Mouse (Mus musculus) G1E (cell line): ENCODE results near the gene Pdzd7. TPM values are rescaled to one million over a fixed set of nuclear protein-coding genes. Genes with fewer than 3 reads are reported as not detected.

ENCODE experiments used
- ATAC-seq: 2 replicates; pipeline ENCODE4 v1.8.0; 2016; ENCODE audit warnings: mild to moderate bottlenecking; ENCODE audit not compliant: insufficient number of reproducible peaks, poor library complexity, low FRiP score, severe bottlenecking; ENCODE audit errors: extremely low read depth
- DNase-seq: peaks from one replicate; pipeline ENCODE4 v3.0.0; 2012; ENCODE audit warnings: low spot score
- H3K27me3 ChIP-seq: 2 replicates; pipeline ENCODE4 v1.6.1; 2012; ENCODE audit warnings: mild to moderate bottlenecking, low read length, inconsistent platforms; ENCODE audit not compliant: insufficient read depth
- H3K36me3 ChIP-seq: replicated peaks from 2 replicates; pipeline ENCODE3; 2012; ENCODE audit warnings: mild to moderate bottlenecking, inconsistent platforms
- H3K4me1 ChIP-seq: 2 replicates; pipeline ENCODE4 v1.6.1; 2012; ENCODE audit warnings: low read depth, low read length, inconsistent platforms, mixed read lengths; ENCODE audit not compliant: insufficient read depth
- H3K4me3 ChIP-seq: 2 replicates; pipeline ENCODE4 v1.5.1; 2012; ENCODE audit warnings: low read depth, mild to moderate bottlenecking, inconsistent platforms, low read length, moderate library complexity, mixed read lengths
- H3K9me3 ChIP-seq: replicated peaks from 2 replicates; pipeline ENCODE4 v1.6.1; 2012; ENCODE audit warnings: inconsistent platforms
- CTCF ChIP-seq: IDR thresholded peaks from 2 replicates; pipeline ENCODE4 v1.5.1; 2012; ENCODE audit warnings: low read depth, low read length, inconsistent platforms, mixed read lengths
- GATA1 ChIP-seq: IDR thresholded peaks from 2 replicates; pipeline ENCODE4 v1.6.1; 2012; ENCODE audit warnings: borderline replicate concordance, low read length, inconsistent platforms, mixed read lengths
- GATA2 ChIP-seq: IDR thresholded peaks from 2 replicates; pipeline ENCODE4 v1.6.1; 2012; ENCODE audit warnings: low read depth, low read length, inconsistent platforms, borderline replicate concordance
- POLR2AphosphoS5 ChIP-seq: IDR thresholded peaks from 2 replicates; pipeline ENCODE4 v1.6.1; 2012; ENCODE audit warnings: low read depth, low read length, inconsistent platforms; ENCODE audit not compliant: insufficient replicate concordance
- TAL1 ChIP-seq: conservative IDR thresholded peaks from 2 replicates; pipeline ENCODE4 v1.6.1; 2012; ENCODE audit warnings: low read depth, low read length, inconsistent platforms, mixed read lengths
- polyA plus RNA-seq: library from polyadenylated mRNA; stranded (reverse); fragments of >175 nt; gene quantifications from 2 replicates; pipeline ENCODE4 v1.2.3, GENCODE M21; 2012
- total RNA-seq, 2 experiments: library from RNA; stranded (forward) in 1 of 2; stranded (reverse) in 1 of 2; fragments of 200-1000 nt in 1 of 2; fragments of >200 nt in 1 of 2; fragmentation: Nextera tagmentation in 1 of 2; gene quantifications; 2 replicates each; pipeline ENCODE4 v1.2.3; 2014 to 2017

The Pdzd7 gene
- total and polyA plus RNA-seq, 3 experiments: 0.04 to 0.05 TPM; not detected in 1

- H3K27me3 ChIP-seq: peaks cover 52% of the 10 kb centered on the region
- TF ChIP-seq GATA1: no peak
- no peak for TF ChIP-seq CTCF
- TF ChIP-seq POLR2AphosphoS5: no peak
- no peak for TF ChIP-seq TAL1
- no peak for TF ChIP-seq GATA2
- DNase-seq (no peak), ATAC-seq (no peak)
- peaks cover 34% of the 10 kb centered on the region for H3K4me1 ChIP-seq
- H3K4me3 ChIP-seq: no peak overlapping the region
- H3K36me3 ChIP-seq: peaks cover 10% of the 10 kb centered on the region
- no peaks in the 10 kb centered on the region for H3K9me3 ChIP-seq
Observed at GRCm38 (mm10) chr19:44988321-44988720, 57.2 kb downstream of the Pdzd7 start.

- peaks cover 34% of the 10 kb centered on the region for H3K4me1 ChIP-seq
- H3K4me3 ChIP-seq: no peak overlapping the region
- H3K9me3 ChIP-seq: no peaks in the 10 kb centered on the region
- H3K36me3 ChIP-seq: peaks cover 13% of the 10 kb centered on the region
- TF ChIP-seq POLR2AphosphoS5: no peak
- TF ChIP-seq TAL1: no peak
- TF ChIP-seq CTCF: no peak
- no peak for TF ChIP-seq GATA1
- no peak for TF ChIP-seq GATA2
- H3K27me3 ChIP-seq: peaks cover 49% of the 10 kb centered on the region
- DNase-seq: no peak
- no peak for ATAC-seq
Observed at GRCm38 (mm10) chr19:44987851-44988250, 57.7 kb downstream of the Pdzd7 start.

DNA sequence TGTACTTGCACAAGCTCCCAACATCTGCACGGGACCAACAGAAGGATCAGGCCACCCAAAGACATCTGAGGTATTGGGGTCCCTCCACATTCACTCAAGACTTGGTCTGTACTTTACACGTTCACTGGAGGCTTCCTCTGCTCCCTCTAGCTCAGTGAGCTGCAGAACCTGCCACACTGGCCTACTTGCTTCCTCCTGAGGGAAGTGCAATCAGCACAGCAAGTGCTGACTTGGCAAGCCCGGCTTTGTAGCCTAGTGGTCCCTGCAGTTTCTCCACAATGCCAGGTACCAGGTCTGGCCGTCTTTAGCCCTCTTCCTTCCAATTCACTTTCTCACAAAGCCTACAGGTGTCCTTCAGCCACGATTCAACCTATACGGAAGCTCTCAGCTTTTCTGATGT, 58.5 kb downstream of the Pdzd7 start:
- DNase-seq: no peak
- no peak for TF ChIP-seq GATA1
- TF ChIP-seq GATA2: no peak
- no peak for TF ChIP-seq CTCF
- TF ChIP-seq POLR2AphosphoS5: no peak
- no peak for TF ChIP-seq TAL1
- Histone ChIP-seq H3K4me3 (no peak overlapping the region), H3K9me3 (no peaks in the 10 kb centered on the region), H3K36me3 (peaks cover 18% of the 10 kb centered on the region), H3K4me1 (peaks cover 34% of the 10 kb centered on the region), H3K27me3 (peaks cover 40% of the 10 kb centered on the region)
- no peak for ATAC-seq

DNA sequence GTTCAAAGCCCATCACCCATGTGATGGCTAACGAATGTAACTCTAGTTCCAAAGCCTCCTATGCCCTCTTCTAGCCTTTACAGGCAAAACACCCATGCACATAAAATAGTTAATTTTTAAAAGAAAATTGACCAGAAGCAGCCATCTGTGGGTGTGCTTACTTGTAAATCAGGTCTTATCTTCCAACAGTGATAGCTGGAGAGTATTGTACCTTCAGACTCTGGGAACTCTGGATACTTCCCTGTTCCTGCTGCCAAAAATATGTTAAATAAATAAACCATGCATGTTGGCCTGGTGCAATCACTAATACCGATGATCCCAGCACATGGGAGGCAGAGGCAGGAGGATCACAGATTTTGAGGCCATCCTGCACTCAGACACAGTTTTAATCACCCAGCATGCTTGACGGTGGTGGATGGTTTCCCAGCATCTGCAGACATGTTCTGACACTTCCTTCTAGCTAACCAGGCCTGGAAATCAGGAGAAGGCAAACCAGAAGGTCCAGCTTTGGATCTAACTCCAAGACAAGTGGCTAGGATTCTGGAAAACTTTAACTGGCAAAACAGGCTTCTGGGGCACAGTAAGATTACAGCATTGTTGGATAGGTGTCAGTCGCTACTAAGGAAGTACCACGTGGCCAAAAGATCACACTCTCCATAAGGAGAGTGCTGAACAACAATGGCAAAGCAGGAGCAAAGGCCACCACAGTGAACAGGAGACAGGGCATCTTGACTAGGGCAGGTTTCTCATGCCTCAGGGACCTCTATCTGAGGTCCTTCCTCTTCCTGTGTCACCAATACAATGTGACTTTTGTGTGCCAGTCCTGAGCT, 60.1 kb downstream of the Pdzd7 start:
- Histone ChIP-seq H3K9me3 (no peaks in the 10 kb centered on the region), H3K4me1 (peaks cover 34% of the 10 kb centered on the region), H3K4me3 (no peak overlapping the region), H3K36me3 (peaks cover 33% of the 10 kb centered on the region), H3K27me3 (peaks cover 25% of the 10 kb centered on the region)
- ATAC-seq: no peak
- TF ChIP-seq GATA2: no peak
- TF ChIP-seq CTCF: no peak
- no peak for TF ChIP-seq TAL1
- TF ChIP-seq GATA1: no peak
- no peak for TF ChIP-seq POLR2AphosphoS5
- DNase-seq: no peak

GRCm38 (mm10) chr19:44984420-44984819, 61.1 kb downstream of the Pdzd7 start:
- DNase-seq: no peak
- H3K4me1 ChIP-seq: peaks cover 25% of the 10 kb centered on the region
- H3K9me3 ChIP-seq: no peaks in the 10 kb centered on the region
- H3K36me3 ChIP-seq: peaks cover 42% of the 10 kb centered on the region
- no peak overlapping the region for H3K4me3 ChIP-seq
- ATAC-seq: no peak
- TF ChIP-seq GATA1 (no peak), POLR2AphosphoS5 (no peak), TAL1 (no peak), CTCF (no peak), GATA2 (no peak)
- peaks cover 16% of the 10 kb centered on the region for H3K27me3 ChIP-seq

GRCm38 (mm10) chr19:44983366-44983765, 62.2 kb downstream of the Pdzd7 start:
- no peaks in the 10 kb centered on the region for H3K9me3 ChIP-seq
- TF ChIP-seq TAL1: no peak
- TF ChIP-seq GATA1: no peak

More at GRCm38 (mm10) chr19:44983366-44983765, 62.2 kb downstream of the Pdzd7 start:
- Histone ChIP-seq H3K4me1 (peaks cover 16% of the 10 kb centered on the region), H3K27me3 (peaks cover 6% of the 10 kb centered on the region), H3K4me3 (no peak overlapping the region), H3K36me3 (peaks cover 52% of the 10 kb centered on the region)
- ATAC-seq (no peak), DNase-seq (no peak)
